Mouse (Mus musculus) neural tube, embryonic 14.5 days (tissue): ENCODE results near the gene Galnt6. TPM values are rescaled to one million over a fixed set of nuclear protein-coding genes. Genes with fewer than 3 reads are reported as not detected.

Source experiments
- ATAC-seq: fragments of 200-750 bp; cut with Nextera tagmentation; 2 replicates; pipeline ENCODE4 v1.8.0; 2017; ENCODE audit warnings: low read depth, mild to moderate bottlenecking, moderate TSS enrichment, moderate library complexity
- H3K27ac ChIP-seq: fragments of 300-500 bp; sonication (generic); 2 replicates; pipeline ENCODE4 v1.5.1; 2014; ENCODE audit warnings: low read depth, mild to moderate bottlenecking, control low read depth, low read length, moderate library complexity, mixed read lengths
- H3K27me3 ChIP-seq: fragments of 300-500 bp; sonication (generic); 2 replicates; pipeline ENCODE4 v1.6.1; 2014; ENCODE audit warnings: low read length; ENCODE audit not compliant: control insufficient read depth, insufficient read depth
- H3K36me3 ChIP-seq: fragments of 300-500 bp; sonication (generic); 2 replicates; pipeline ENCODE4 v1.6.1; 2014; ENCODE audit warnings: low read length, mixed read lengths; ENCODE audit not compliant: control insufficient read depth, insufficient read depth
- H3K4me1 ChIP-seq: fragments of 300-500 bp; sonication (generic); 2 replicates; pipeline ENCODE4 v1.6.1; 2014; ENCODE audit warnings: low read length; ENCODE audit not compliant: control insufficient read depth, insufficient read depth
- H3K4me2 ChIP-seq: fragments of 300-500 bp; sonication (generic); 2 replicates; pipeline ENCODE4 v1.6.1; 2014; ENCODE audit warnings: mild to moderate bottlenecking, low read depth, low read length, control low read depth
- H3K4me3 ChIP-seq: fragments of 300-500 bp; sonication (generic); 2 replicates; pipeline ENCODE4 v1.5.1; 2014; ENCODE audit warnings: low read depth, low read length, control low read depth, mixed read lengths
- H3K9ac ChIP-seq: fragments of 300-500 bp; sonication (generic); replicated peaks from 2 replicates; pipeline ENCODE4 v1.6.1; 2014; ENCODE audit warnings: low read depth, mild to moderate bottlenecking, control low read depth, low read length, mixed read lengths
- H3K9me3 ChIP-seq: fragments of 300-500 bp; sonication (generic); 2 replicates; pipeline ENCODE4 v1.6.1; 2016; ENCODE audit warnings: low read length; ENCODE audit not compliant: control insufficient read depth
- WGBS: fragments of 180-500 bp; shearing (Covaris S2); extraction: QIAGEN DNeasy Blood & Tissue Kit; methylation state at CpG from one replicate; pipeline ENCODE4 v1.1.7; 2014; 5-methylcytosine and 5-hydroxymethylcytosine counted together
- polyA plus RNA-seq: library from polyadenylated mRNA; unstranded; fragments of >200 nt; fragmentation: Nextera tagmentation; extraction: Ambion mirVana; gene quantifications from 2 replicates; pipeline ENCODE4 v1.2.1, GENCODE M21; 2014

The Galnt6 gene
- polyA plus RNA-seq, 1 experiment from 2014 or later, result 0.15 TPM

GRCm38 (mm10) chr15:100687430-100687971 lies 41.7 kb downstream of the Galnt6 start, which contains the start of gene Cela1:
Gene Cela1 (minus strand): TSS chr15:100687921.
- H3K9ac ChIP-seq, result no peak within 1 kb of the TSS
- 79% methylated on average over 8 of the region's 8 CpGs for WGBS
- H3K27me3 ChIP-seq, result no peaks in the 10 kb centered on the region
- H3K4me2 ChIP-seq, result no peak within 1 kb of the TSS
- H3K9me3 ChIP-seq, result no peaks in the 10 kb centered on the region; the same call in 1 of the 2 replicates
- no peak within 1 kb of the TSS for H3K4me3 ChIP-seq
- H3K36me3 ChIP-seq, result no peaks in the 10 kb centered on the region
- ATAC-seq, result no peak
- no peak within 1 kb of the TSS for H3K27ac ChIP-seq
- H3K4me1 ChIP-seq, result 0 out of 2 replicates have a peak, but pooled peaks cover 3% of the 10 kb centered on the region

- ATAC-seq, result no peak
- no peak overlapping the region for H3K27ac ChIP-seq
- no peak overlapping the region for H3K4me3 ChIP-seq
- no peak overlapping the region for H3K9ac ChIP-seq
- WGBS, result 37% methylated on average over 12 of the region's 12 CpGs
- no peaks in the 10 kb centered on the region for H3K27me3 ChIP-seq
- H3K4me2 ChIP-seq, result no peak overlapping the region
- H3K9me3 ChIP-seq, result no peaks in the 10 kb centered on the region; the same call in 1 of the 2 replicates
- no peaks in the 10 kb centered on the region for H3K36me3 ChIP-seq
- H3K4me1 ChIP-seq, result 0 out of 2 replicates have a peak, but pooled peaks cover 3% of the 10 kb centered on the region
Measured at GRCm38 (mm10) chr15:100686989-100687388, 42.2 kb downstream of the Galnt6 start.

- H3K9ac ChIP-seq, result no peak overlapping the region
- 80% methylated on average over 6 of the region's 6 CpGs for WGBS
- no peaks in the 10 kb centered on the region; the same call in 1 of the 2 replicates for H3K9me3 ChIP-seq
- no peaks in the 10 kb centered on the region for H3K36me3 ChIP-seq
- H3K27me3 ChIP-seq, result no peaks in the 10 kb centered on the region
- H3K4me2 ChIP-seq, result no peak overlapping the region
- H3K4me1 ChIP-seq, result 0 out of 2 replicates have a peak, but pooled peaks cover 3% of the 10 kb centered on the region
- no peak for ATAC-seq
- H3K27ac ChIP-seq, result no peak overlapping the region
- no peak overlapping the region for H3K4me3 ChIP-seq
Measured at GRCm38 (mm10) chr15:100686434-100686833, 42.7 kb downstream of the Galnt6 start.

- no peaks in the 10 kb centered on the region; the same call in 1 of the 2 replicates for H3K9me3 ChIP-seq
- WGBS, result 93% methylated on average over 8 of the region's 8 CpGs
- H3K4me2 ChIP-seq, result no peak overlapping the region
- H3K36me3 ChIP-seq, result no peaks in the 10 kb centered on the region
- H3K27ac ChIP-seq, result no peak overlapping the region
- no peak overlapping the region for H3K4me3 ChIP-seq
- no peak overlapping the region for H3K9ac ChIP-seq
- no peaks in the 10 kb centered on the region for H3K27me3 ChIP-seq
- 0 out of 2 replicates have a peak, but pooled peaks cover 3% of the 10 kb centered on the region for H3K4me1 ChIP-seq
- ATAC-seq, result no peak
Measured at GRCm38 (mm10) chr15:100685849-100686248, 43.3 kb downstream of the Galnt6 start.

GRCm38 (mm10) chr15:100685255-100685654 lies 43.9 kb downstream of the Galnt6 start:
- WGBS, result 18% methylated on average over 13 of the region's 13 CpGs
- ATAC-seq, result no peak
- H3K27me3 ChIP-seq, result no peaks in the 10 kb centered on the region

GRCm38 (mm10) chr15:100684450-100684849 lies 44.7 kb downstream of the Galnt6 start:
- 65% methylated on average over 10 of the region's 10 CpGs for WGBS
- Histone ChIP-seq H3K27me3 (no peaks in the 10 kb centered on the region), H3K27ac (no peak overlapping the region), H3K4me1 (0 out of 2 replicates have a peak, but pooled peaks cover 3% of the 10 kb centered on the region), H3K36me3 (no peaks in the 10 kb centered on the region), H3K4me2 (no peak overlapping the region), H3K9me3 (no peaks in the 10 kb centered on the region), H3K9ac (no peak overlapping the region), H3K4me3 (no peak overlapping the region)
- no peak for ATAC-seq

More at GRCm38 (mm10) chr15:100685255-100685654, 43.9 kb downstream of the Galnt6 start:
- no peak overlapping the region for H3K27ac ChIP-seq
- H3K9ac ChIP-seq, result no peak overlapping the region
- H3K36me3 ChIP-seq, result no peaks in the 10 kb centered on the region
- no peak overlapping the region for H3K4me2 ChIP-seq
- 0 out of 2 replicates have a peak, but pooled peaks cover 3% of the 10 kb centered on the region for H3K4me1 ChIP-seq
- H3K4me3 ChIP-seq, result no peak overlapping the region
- no peaks in the 10 kb centered on the region; the same call in 1 of the 2 replicates for H3K9me3 ChIP-seq

GRCm38 (mm10) chr15:100683041-100683440 lies 46.1 kb downstream of the Galnt6 start:
- Histone ChIP-seq H3K27me3 (no peaks in the 10 kb centered on the region), H3K4me2 (no peak overlapping the region), H3K4me3 (no peak overlapping the region), H3K27ac (no peak overlapping the region), H3K4me1 (0 out of 2 replicates have a peak, but pooled peaks cover 3% of the 10 kb centered on the region), H3K9me3 (no peaks in the 10 kb centered on the region), H3K9ac (no peak overlapping the region), H3K36me3 (no peaks in the 10 kb centered on the region)
- ATAC-seq, result no peak
- 46% methylated on average over 2 of the region's 2 CpGs for WGBS

GRCm38 (mm10) chr15:100681770-100682169 lies 47.4 kb downstream of the Galnt6 start:
- 36% methylated on average over 7 of the region's 7 CpGs for WGBS
- Histone ChIP-seq H3K9me3 (no peaks in the 10 kb centered on the region), H3K4me3 (no peak overlapping the region), H3K27me3 (no peaks in the 10 kb centered on the region), H3K27ac (no peak overlapping the region), H3K4me1 (no peaks in the 10 kb centered on the region), H3K36me3 (no peaks in the 10 kb centered on the region), H3K4me2 (no peak overlapping the region), H3K9ac (no peak overlapping the region)
- no peak for ATAC-seq

- H3K36me3 ChIP-seq, result no peaks in the 10 kb centered on the region
- H3K4me3 ChIP-seq, result no peak overlapping the region
- no peak overlapping the region for H3K4me2 ChIP-seq
- no peaks in the 10 kb centered on the region for H3K9me3 ChIP-seq
- no peak overlapping the region for H3K9ac ChIP-seq
- ATAC-seq, result no peak
- WGBS, result 72% methylated on average over 3 of the region's 3 CpGs
- no peak overlapping the region for H3K27ac ChIP-seq
- no peaks in the 10 kb centered on the region for H3K4me1 ChIP-seq
- no peaks in the 10 kb centered on the region for H3K27me3 ChIP-seq
Measured at GRCm38 (mm10) chr15:100680381-100680780, 48.8 kb downstream of the Galnt6 start.
